Mouse (Mus musculus): ENCODE data around the gene Cers6. TPM values are rescaled to one million over a fixed set of nuclear protein-coding genes. Genes with fewer than 3 reads are reported as not detected.

The Cers6 gene
- polyA plus RNA-seq, 1 experiment from 2014 or later = 61.2 TPM

DNA sequence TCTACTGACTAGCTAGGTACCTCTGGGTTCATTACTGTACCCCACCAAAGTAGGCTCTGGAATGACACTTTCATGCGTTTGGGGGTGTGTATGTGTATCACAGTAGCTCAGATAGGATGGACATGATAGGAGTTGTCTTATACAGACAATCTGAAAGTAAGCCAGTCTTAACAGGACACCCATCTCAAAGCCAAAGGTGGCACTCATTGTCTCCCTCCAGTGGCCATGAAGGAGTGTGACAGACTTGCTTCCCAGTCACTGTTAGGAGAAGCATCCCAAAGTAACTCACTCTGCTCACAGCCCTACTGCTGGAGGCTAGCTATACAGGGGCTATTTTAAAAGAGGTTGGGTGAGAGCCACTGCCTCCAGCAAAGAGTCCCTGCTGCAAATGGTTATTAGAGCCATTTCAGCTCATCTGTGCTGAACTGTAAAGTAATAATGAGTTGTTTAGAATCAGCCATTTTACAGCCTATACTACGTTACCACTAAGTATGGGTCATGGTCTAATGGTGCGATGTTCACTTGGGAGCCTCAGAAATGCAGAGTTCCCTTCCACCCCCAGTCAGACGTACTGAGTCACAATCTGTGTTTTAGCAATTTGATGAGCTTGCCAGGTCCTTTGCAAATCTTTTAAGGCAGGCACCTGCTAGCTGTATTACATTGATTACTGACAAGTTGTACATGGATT is 182.3 kb downstream of the Cers6 start:
- ATAC-seq (ENCODE audit: low FRiP score) = peak; percentile 53
- Histone ChIP-seq H3K9ac (no peak overlapping the region), H3K4me2 (replicated peaks) (no peak overlapping the region), H3K36me3 (no peaks in the 10 kb centered on the region), H3K27ac (peak overlapping the region; percentile 79), H3K4me3 (no peak overlapping the region), H3K4me1 (peaks cover 24% of the 10 kb centered on the region), H3K27me3 (no peaks in the 10 kb centered on the region), H3K9me3 (replicated peaks) (no peaks in the 10 kb centered on the region)
- 60% methylated on average over 4 of the region's 4 CpGs for WGBS

DNA sequence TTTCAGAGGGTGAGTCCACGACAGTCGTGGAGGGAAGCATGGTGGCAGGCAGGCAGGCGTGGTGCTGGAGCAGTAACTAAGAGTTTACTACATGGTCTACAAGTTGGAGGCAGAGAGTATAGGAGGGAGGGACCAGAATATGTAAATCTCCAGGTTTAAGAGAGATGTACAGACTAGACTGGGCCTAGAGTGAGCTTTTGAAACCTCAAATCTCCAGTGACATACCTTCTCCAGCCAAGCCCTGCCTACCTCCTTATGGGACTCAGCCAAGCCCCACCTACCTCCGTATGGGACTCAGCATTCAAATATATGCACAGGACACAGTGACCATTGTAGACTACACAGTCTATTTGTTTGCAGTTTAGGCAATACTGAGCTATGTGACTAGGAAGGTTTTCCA is 184.7 kb downstream of the Cers6 start:
- WGBS = 88% methylated on average over 4 of the region's 4 CpGs

GRCm38 (mm10) chr2:69047297-69047696 is 186.1 kb downstream of the Cers6 start:
- 85% methylated on average over 7 of the region's 7 CpGs for WGBS
- Histone ChIP-seq H3K27me3 (no peaks in the 10 kb centered on the region), H3K4me3 (no peak overlapping the region), H3K4me2 (replicated peaks) (no peak overlapping the region), H3K27ac (no peak overlapping the region), H3K36me3 (no peaks in the 10 kb centered on the region), H3K9ac (no peak overlapping the region), H3K9me3 (replicated peaks) (no peaks in the 10 kb centered on the region), H3K4me1 (peaks cover 21% of the 10 kb centered on the region)
- no peak for ATAC-seq (ENCODE audit: low FRiP score)

More for the DNA sequence above, 184.7 kb downstream of the Cers6 start:
- Histone ChIP-seq H3K36me3 (no peaks in the 10 kb centered on the region), H3K9ac (no peak overlapping the region), H3K9me3 (replicated peaks) (no peaks in the 10 kb centered on the region), H3K4me1 (peaks cover 22% of the 10 kb centered on the region), H3K27me3 (no peaks in the 10 kb centered on the region), H3K4me2 (replicated peaks) (no peak overlapping the region), H3K4me3 (no peak overlapping the region), H3K27ac (no peak overlapping the region)
- ATAC-seq (ENCODE audit: low FRiP score) = no peak

GRCm38 (mm10) chr2:69047805-69048204 is 186.6 kb downstream of the Cers6 start:
- Histone ChIP-seq H3K9ac (no peak overlapping the region), H3K4me3 (no peak overlapping the region), H3K27ac (no peak overlapping the region), H3K4me1 (peaks cover 16% of the 10 kb centered on the region), H3K9me3 (replicated peaks) (no peaks in the 10 kb centered on the region), H3K4me2 (replicated peaks) (no peak overlapping the region), H3K36me3 (no peaks in the 10 kb centered on the region), H3K27me3 (no peaks in the 10 kb centered on the region)
- 72% methylated on average over 3 of the region's 3 CpGs for WGBS
- no peak for ATAC-seq (ENCODE audit: low FRiP score)

GRCm38 (mm10) chr2:69049179-69049578 is 187.9 kb downstream of the Cers6 start:
- Histone ChIP-seq H3K4me1 (peaks cover 11% of the 10 kb centered on the region), H3K27me3 (no peaks in the 10 kb centered on the region), H3K4me2 (replicated peaks) (no peak overlapping the region), H3K9ac (no peak overlapping the region), H3K9me3 (replicated peaks) (no peaks in the 10 kb centered on the region), H3K36me3 (no peaks in the 10 kb centered on the region), H3K4me3 (no peak overlapping the region), H3K27ac (no peak overlapping the region)
- ATAC-seq (ENCODE audit: low FRiP score) = no peak
- WGBS = 68% methylated on average over 7 of the region's 7 CpGs

DNA sequence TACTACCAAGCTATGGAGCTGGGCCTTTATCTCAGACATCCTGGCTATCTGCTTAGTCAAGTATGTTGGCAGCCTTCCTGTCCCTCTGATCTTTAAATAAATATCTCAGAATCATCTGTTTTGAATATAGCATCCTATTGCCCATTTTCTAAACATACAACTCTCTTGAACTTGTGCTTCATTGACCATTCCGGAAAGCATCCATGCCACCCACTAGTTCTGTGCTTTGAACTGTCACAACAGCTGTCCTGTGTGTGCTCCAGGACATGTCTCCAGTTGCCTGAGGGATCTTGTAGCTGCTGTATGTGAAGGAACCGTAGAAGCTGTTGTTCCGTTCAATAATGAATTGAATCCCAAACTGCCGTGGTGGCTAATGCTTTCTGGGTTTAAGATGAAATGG is 188.9 kb downstream of the Cers6 start:
- WGBS = 70% methylated on average over 4 of the region's 4 CpGs
- Histone ChIP-seq H3K9ac (no peak overlapping the region), H3K27me3 (no peaks in the 10 kb centered on the region), H3K4me3 (no peak overlapping the region), H3K4me2 (replicated peaks) (no peak overlapping the region), H3K9me3 (replicated peaks) (no peaks in the 10 kb centered on the region), H3K27ac (no peak overlapping the region), H3K4me1 (peaks cover 8% of the 10 kb centered on the region), H3K36me3 (no peaks in the 10 kb centered on the region)
- no peak for ATAC-seq (ENCODE audit: low FRiP score)

DNA sequence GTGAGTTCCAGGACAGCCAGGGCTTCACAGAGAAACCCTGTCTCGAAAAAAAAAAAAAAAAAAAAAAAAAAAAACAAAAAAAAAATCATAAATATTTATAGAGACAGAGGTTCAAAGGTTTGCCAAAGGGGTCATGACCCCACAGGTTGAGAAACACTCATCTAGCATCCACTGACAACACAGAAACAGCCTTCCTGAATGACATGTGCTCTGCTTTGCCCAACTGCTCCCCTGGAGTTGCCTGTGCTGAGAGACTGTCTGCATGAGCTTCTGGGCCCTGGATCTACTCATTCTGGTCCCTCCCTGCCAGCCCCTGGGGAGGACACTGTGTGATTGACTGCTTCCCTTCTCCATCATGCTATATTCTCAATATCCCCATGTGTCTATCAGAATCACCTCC is 190.4 kb downstream of the Cers6 start:
- H3K4me1 ChIP-seq = peaks cover 8% of the 10 kb centered on the region
- no peak overlapping the region for H3K4me2 ChIP-seq (replicated peaks)
- 25% methylated on average over 1 of the region's 1 CpGs for WGBS
- H3K9ac ChIP-seq = no peak overlapping the region
- H3K36me3 ChIP-seq = no peaks in the 10 kb centered on the region
- no peak overlapping the region for H3K27ac ChIP-seq
- H3K27me3 ChIP-seq = no peaks in the 10 kb centered on the region
- no peak for ATAC-seq (ENCODE audit: low FRiP score)
- no peaks in the 10 kb centered on the region for H3K9me3 ChIP-seq (replicated peaks)
- H3K4me3 ChIP-seq = no peak overlapping the region

DNA sequence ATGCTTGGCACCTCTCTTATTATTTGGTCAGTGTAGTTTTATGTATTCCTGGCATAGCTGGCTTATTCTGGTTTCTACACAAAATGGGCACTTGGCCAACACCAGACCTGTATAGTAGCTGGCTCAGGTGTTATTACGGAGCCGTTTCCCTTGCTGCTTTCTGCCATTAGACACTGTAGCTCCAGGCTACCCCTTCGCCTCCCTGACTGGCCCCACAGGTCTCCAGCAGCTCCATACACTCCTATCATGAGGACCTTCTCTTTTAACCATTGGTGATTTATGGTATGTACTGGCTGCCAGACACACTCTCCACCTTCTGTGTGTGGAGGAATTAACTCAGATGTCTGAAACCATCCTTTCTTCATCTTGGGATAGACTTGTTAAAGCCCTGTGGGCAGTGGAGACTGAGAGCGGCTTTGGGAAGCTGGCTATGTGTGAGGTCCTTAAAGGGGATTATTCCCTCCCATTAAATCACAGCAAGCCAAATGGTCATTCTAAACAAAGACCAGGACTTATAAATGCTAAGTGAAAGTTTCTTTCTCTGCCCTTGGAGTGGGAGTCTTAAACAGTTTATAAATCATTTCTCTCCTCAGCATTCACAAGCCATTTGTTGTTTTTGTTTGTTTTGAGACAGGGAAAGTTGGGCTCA is 192.1 kb downstream of the Cers6 start:
- WGBS = 84% methylated on average over 4 of the region's 4 CpGs
- Histone ChIP-seq H3K27ac (no peak overlapping the region), H3K4me3 (no peak overlapping the region), H3K9ac (no peak overlapping the region), H3K9me3 (replicated peaks) (no peaks in the 10 kb centered on the region), H3K27me3 (no peaks in the 10 kb centered on the region), H3K4me1 (no peaks in the 10 kb centered on the region; the same call in 1 of the 2 replicates), H3K4me2 (replicated peaks) (no peak overlapping the region), H3K36me3 (no peaks in the 10 kb centered on the region)
- ATAC-seq (ENCODE audit: low FRiP score) = no peak

DNA sequence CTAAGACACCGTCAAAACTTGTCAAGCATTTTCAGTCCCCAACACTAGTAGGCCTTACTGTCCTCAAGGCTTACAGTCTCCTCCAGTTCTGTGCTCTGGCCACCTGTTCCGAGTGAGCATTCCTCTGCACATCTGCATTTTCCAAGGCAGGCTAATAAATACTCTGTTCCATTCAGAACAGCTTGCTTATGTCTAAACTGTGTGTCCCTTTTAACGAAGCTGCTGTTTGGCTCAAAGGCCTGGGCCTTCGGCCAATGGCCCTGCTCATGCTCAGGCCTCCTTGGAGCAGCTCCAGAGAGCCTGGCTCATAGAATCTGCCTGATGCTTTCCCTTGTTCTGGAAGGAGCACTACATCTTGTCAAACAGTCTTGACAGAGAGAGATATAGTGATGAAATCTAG is 193.0 kb downstream of the Cers6 start:
- Histone ChIP-seq H3K9ac (no peak overlapping the region), H3K27me3 (no peaks in the 10 kb centered on the region), H3K9me3 (replicated peaks) (no peaks in the 10 kb centered on the region), H3K36me3 (no peaks in the 10 kb centered on the region), H3K4me3 (no peak overlapping the region), H3K4me1 (no peaks in the 10 kb centered on the region; the same call in 1 of the 2 replicates), H3K27ac (no peak overlapping the region), H3K4me2 (replicated peaks) (no peak overlapping the region)
- ATAC-seq (ENCODE audit: low FRiP score) = no peak
- 89% methylated on average over 4 of the region's 4 CpGs for WGBS

- Histone ChIP-seq H3K9ac (no peak overlapping the region), H3K36me3 (no peaks in the 10 kb centered on the region), H3K4me3 (no peak overlapping the region), H3K27me3 (no peaks in the 10 kb centered on the region), H3K9me3 (replicated peaks) (no peaks in the 10 kb centered on the region), H3K27ac (no peak overlapping the region), H3K4me2 (replicated peaks) (no peak overlapping the region), H3K4me1 (no peaks in the 10 kb centered on the region)
- WGBS = 91% methylated on average over 6 of the region's 6 CpGs
- no peak for ATAC-seq (ENCODE audit: low FRiP score)
These were observed 193.9 kb downstream of the Cers6 start for GRCm38 (mm10) chr2:69055174-69055573.

GRCm38 (mm10) chr2:69061313-69061712 is 200.1 kb downstream of the Cers6 start:
- no peak overlapping the region for H3K9ac ChIP-seq
- H3K9me3 ChIP-seq (replicated peaks) = no peaks in the 10 kb centered on the region; the same call in 1 of the 2 replicates
- H3K4me1 ChIP-seq = no peaks in the 10 kb centered on the region
- no peak overlapping the region for H3K4me2 ChIP-seq (replicated peaks)
- H3K4me3 ChIP-seq = no peak overlapping the region
- no peak for ATAC-seq (ENCODE audit: low FRiP score)
- H3K27me3 ChIP-seq = no peaks in the 10 kb centered on the region
- H3K36me3 ChIP-seq = no peaks in the 10 kb centered on the region
- H3K27ac ChIP-seq = no peak overlapping the region

DNA sequence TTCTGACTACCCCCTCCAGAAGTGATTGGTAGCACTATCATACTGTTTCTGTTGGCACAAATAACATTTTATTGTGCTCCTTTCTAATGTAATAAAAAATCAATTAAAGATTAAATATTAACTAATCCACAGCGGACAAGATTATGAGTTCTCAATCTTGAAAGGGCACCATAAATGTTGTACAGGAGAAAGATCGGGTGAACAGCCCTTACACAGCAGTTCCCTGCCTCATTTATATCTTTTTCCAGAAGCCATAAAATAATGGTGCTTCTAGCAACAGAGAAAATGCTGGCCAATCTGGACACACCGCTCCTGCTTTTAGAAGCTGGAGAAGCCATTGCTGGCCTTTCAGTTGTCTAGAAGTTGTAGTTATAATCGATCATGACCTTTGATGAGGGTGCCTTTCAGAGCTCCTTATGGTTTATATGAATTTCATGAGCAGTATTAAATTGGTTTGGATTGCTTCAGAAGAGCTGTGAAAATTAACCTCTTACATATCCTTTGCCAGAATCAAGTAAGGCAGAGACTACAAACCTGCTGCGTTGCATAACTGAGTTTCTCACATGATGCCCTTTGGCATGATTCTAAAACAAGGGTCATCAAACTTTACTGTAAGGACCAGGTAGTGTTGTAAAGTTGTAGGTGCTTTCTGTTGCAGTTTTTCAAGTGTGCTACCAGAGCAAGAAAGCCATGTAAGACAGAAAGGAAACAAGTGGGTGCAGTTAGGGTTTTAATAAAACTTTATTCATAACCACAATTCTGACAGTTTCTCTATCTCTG is 200.9 kb downstream of the Cers6 start:
- no peak overlapping the region for H3K4me3 ChIP-seq
- H3K4me2 ChIP-seq (replicated peaks) = no peak overlapping the region
- no peaks in the 10 kb centered on the region for H3K36me3 ChIP-seq
- H3K4me1 ChIP-seq = no peaks in the 10 kb centered on the region
- H3K9me3 ChIP-seq (replicated peaks) = no peaks in the 10 kb centered on the region; the same call in 1 of the 2 replicates
- no peak overlapping the region for H3K27ac ChIP-seq
- no peak overlapping the region for H3K9ac ChIP-seq
- ATAC-seq (ENCODE audit: low FRiP score) = no peak
- no peaks in the 10 kb centered on the region for H3K27me3 ChIP-seq
- 93% methylated on average over 5 of the region's 5 CpGs for WGBS

All from hindbrain, embryonic 12.5 days (tissue).